Mouse (Mus musculus): ENCODE data around the gene Tarbp1.

The Tarbp1 gene

DNA sequence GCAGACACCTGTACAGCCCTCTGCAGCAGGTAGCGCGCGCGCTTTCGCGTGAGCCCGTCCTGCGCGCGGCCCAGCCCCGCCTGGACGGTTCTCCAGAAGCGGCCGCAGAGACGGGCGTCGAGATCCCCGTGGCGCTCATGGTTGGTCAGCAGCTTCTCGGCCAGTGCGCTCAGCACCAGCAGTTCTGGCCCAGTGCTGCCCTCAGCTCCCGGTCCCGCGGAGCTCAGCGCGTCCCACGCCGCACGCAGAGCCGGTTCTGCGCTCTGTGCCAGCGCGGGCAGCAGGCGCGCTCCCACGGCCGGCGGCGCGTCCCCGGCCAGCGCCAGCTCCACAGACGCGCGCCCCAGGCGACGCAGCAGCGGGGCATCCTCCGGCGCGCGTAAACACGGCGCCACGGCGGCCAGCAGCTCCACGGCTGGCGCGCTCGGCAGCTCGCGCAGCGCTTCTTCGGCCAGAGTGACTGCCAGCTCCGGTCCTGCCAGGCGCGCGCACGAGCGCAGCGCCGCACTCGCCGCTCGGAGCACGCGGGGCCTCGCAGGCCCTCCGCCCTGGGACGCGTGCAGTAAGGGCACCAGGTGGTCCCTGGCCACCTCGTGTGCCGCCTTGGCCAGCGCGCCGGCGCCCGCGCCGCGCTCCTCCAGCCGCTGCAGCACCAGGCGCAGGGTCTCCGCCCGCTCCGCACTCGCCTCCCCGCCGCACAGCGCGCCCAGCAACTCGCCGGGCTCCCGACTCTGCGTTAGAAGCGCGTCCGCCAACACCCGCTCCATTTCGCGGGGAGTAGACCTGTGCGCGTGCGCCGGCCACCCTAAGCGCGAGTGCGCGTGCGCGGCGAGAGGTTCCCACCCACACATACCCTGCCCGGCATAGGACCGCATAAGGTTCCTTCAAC is at the start of gene Tarbp1:
Gene Tarbp1, minus strand, starts transcription at position 767 of the 889 bp plus-strand sequence.
- DNase-seq (ENCODE audit: low spot score) = peak; percentile 83

DNA sequence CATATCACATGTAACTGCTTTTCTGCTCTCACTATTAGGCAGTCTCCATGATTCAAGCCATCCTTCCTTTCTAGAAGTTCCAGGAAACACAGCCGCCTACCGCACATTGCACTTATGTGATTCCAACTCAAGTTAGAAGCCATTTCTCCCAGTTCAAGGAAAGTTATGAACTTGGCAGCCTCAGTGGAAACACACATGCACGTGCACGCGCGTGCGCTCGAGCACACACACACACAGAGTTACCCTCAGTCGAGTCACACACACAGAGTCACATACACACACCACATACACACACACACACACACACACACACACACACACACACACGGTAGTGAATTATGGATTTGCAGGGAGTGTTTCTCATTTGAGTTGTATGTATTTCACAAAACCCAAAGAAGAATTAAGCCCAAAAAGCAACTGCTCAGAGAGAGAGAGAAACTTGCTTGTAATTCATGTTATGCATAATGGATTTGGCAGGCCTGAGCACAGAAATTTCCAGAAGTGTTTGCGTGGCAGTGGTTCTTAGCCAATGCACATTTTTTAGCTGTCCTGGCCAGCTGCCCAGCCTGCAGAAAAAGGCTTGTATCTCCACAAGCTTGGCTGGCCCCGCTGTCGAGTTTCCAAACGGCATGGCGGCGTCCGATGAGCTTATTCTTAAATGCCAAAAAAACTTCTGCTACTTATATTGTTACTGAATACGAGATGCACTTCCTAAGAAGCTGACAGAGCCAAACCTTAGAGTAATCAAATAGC is 49.5 kb upstream of the Tarbp1 start:
- DNase-seq (ENCODE audit: low spot score) = peak; percentile 79

DNA sequence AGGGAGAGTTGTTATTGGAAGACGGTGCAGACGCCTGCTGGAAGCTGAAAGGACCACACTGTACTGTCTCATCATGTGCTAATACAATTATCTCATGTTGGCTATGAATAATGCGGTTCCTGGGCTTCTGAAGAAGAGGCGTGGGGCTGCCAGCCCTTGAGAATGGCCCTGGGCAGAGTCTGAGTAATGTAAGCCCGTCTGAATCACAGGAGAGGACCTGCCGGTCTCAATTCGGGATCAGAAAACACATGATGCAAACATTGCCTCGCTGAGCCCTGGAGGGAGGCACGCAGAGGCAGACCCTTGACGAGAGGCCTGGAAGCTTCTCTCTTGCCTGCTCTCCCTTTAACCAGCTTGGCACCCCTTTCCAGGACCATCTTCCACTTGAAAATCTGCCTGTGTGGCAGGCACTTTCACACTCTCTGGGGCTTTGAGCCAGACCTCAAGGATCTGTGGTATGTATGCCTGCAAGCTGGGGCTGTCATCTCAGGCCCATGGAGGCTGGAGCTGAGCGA is 48.3 kb upstream of the Tarbp1 start:
- peak; percentile 50 for DNase-seq (ENCODE audit: low spot score)

DNA sequence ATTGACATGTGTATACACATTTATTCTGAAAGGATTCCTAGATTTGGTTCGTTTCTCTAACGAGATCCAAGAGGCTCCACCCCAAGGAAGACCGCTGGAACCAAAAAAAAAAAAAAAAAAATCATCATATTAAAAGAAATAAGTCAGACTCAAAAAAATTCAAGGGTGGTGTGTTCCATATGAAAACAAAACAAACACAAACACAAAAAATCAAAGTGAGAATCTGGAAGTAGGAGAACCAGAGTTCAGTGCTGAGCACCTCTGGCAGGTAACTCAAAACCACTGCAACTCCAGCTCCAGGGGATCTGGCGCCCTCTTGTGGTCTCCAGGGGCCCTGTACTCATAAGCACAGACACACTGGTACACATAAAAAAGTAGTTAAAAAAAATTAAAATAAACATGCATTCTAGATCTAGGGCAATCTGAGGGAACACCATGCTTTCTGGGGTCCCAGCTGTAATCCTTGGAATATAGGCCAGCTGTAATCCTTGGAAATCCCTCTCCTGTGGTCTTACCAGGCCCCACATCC is 44.6 kb upstream of the Tarbp1 start:
- no peak for DNase-seq (ENCODE audit: low spot score)

DNA sequence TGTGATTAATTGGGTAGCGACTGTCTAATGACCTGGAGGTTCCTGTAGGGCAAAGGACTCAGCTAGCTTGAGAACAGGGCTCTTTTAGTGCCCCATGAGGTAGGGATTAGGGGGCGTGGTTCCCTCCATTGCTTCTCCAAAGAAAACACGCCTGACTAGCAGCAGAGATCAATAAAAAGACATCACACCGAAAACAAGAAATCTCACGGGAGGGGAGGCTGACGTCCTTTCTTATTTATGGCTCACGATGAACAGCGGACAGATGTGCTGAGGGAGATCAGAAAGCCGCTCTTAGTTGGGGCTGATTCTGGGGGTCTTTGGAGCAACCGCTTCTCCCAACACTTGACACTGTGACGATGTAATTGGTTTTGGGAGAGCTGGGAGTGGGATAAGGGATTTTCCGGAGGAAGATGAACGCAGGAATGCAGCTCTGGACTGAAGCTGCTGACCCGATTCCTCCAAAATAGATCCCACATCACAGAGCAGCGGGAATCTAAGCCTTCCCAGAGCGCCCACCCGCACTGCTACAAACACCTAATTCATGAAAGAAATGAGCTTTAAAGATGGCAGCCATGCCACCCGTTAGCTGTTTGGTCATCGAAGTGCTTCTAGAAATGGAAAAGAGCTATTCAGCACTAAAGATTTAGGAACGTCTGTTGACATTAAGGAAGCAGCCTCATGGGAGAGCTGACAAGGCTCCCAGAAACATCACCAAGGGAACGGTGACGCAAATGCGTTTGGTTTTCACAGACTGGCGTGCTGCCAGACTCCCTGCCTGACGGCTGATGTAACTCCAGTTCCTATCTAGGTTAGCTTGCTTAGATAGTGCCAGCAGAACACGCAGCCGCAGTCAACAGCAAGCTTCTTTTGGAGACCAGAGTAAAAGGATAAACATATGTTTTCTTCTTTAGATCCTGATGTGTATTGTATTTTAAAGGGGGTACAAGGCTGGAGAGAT is 42.0 kb upstream of the Tarbp1 start:
- DNase-seq (ENCODE audit: low spot score) = peak; percentile 94

DNA sequence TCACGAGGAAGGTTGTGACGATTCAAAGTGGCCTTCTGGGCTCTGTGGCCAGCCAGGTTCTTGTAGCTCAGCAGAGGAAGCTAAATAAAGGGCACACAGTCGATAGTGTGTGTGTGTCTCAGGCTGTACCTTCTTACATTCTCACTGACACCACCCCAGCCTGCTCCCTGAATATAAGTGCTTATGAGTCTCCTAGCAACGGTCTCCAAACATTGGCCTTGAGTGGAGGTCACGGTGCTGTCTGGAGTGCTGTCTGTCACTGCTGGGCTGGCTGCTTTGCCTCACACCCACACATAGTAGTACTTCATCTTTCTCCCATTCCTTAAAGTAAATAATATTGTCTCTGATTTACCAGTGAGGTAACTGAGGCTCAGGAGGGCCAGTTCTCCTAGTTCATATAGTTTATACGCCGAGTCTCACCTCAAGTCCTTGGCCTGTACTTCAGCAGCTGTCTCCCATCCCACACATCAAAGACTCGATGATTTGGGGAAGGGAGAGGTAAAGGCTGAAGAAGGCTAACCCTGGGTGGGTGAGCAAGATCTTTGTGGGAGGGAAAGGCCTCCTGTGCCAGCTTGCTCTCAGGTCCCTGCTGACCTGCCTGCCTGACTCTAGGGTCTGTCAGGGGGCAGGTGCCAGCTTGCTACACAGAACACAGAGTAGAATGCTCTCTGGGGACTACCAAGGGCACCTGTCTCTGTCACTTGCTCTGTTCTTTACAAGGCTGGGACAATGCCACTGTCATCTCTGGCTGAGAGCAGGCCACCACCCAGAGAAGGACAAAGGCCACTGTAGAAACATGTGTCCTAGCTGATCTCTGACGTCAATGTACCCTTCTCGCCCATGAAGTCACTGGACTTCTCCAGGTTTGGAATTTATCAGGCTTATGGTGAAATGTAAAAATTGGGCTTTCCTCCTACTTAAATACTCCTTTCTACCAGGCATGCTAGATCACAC is 39.4 kb upstream of the Tarbp1 start:
- DNase-seq (ENCODE audit: low spot score) = peak; percentile 68

DNA sequence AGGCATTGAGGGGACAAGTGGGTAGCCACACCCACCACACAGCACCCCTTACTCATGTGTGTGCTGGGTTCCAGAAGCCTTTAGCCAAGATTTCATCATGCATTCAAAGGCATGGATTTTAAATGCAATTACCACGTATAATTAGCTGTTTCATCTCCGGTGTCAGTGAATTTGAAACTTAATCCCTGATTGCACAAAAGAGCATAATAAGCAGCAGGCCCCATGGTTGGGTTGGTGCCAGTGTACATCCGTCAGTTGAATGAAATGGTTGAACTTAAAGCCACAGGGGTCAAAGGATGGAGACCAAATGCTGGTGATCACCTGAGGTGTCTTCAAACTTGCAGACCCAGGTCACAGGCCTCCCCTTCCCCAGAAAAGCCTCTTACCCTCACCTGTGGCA is 36.0 kb upstream of the Tarbp1 start:
- DNase-seq (ENCODE audit: low spot score) = no peak

DNA sequence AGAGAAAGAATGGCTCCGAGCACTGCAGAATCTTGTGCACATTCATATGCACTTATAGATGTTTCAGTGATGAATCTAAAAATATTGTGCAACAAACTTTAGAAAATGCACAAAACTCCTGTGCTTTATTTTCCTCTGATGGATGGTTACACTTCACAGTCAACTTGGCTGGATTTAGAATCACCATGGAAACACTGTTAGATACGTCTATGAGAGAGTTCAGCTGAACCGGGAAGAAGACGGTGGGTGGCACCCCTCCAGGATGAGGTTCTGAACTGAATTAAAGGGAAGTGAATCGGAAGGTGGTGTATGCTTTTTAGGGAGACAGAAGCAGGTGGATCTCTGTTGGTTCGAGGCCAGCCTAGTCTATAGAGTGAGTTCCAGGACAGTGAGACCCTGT is 34.8 kb upstream of the Tarbp1 start:
- no peak for DNase-seq (ENCODE audit: low spot score)

DNA sequence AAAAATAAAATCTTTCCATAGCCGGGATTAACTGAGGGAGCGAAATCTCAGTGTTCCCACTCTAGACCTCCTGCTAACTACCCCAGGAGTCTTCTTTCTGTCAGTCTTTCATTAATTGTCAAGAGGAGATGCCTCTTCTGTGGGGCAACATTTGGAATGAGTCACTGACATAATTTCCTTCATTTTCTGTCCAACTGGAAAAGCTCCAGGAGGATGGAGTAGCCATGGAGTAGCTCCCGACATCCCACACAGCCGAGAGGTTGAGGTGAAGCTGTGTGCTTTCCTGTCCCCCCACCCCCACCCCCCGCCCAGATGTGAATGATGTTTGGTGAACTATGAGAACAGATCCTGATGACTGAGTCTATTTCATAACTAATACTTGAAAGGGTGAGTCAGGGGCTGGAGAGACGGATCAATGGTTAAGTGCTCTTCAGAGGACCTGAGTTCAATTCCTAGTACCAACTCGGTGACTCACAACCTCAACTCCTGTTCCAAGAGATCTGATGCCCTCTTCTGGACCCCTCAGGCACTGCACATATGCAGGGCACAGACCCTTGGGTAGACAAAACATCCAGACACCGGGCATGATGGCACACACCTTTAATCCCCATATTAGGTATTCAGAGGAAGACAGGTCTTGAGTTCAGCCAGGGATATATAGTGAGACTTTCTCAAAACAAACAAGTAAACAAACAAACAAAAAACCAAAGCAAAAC is 34.2 kb upstream of the Tarbp1 start:
- DNase-seq (ENCODE audit: low spot score) = no peak

DNA sequence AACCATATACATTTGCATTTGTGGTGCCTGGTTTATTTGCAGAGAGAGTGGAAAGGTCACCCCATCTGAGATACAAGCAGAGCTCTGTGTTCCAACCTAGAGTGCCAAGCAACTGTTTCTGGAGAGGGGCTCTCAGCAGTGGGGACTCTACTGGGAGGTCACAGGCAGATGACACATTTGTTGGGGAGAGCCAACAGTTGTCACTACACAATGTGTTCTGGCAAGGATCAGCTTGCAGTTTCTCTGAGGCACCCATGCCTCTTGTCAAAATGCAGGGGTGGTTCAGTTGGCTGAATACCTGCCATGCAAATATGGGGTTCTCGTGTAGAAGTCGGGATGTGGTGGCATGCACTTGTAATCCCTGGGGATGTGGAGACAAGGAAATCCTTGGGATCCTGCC is 33.4 kb upstream of the Tarbp1 start:
- no peak for DNase-seq (ENCODE audit: low spot score)

DNA sequence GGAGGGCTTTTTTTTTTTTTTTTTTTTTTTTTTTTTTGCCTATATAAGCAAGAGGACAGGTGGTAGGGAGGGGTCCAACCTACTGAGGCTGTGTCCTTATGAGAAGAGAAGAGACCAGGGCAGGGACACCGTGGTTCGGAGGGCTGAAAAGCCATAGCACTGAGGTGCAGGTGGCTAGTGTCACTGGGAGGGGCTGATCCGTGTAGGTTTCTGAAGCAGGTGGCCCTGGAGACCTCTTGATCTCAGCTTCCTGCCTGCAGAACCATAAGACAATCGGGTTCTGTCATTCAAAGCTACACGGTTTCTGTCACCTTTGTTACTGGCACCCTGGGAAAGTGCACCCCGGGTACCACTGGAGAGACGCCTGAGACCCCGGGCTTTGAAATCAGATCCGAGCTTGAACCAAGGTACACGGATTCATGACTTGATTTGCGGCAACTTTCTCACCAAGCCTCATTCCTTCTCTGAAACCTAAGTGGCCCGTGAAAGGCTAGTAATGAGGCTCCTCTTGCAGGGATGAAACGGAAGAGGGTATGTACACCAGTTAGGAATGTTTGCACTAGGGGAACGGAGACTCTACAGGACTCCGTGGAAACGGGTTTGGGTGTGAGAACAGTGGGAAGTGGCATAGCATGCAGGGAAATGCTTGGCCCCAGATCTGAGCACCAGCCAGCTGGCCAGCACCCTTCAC is 29.8 kb upstream of the Tarbp1 start:
- no peak for DNase-seq (ENCODE audit: low spot score)

DNA sequence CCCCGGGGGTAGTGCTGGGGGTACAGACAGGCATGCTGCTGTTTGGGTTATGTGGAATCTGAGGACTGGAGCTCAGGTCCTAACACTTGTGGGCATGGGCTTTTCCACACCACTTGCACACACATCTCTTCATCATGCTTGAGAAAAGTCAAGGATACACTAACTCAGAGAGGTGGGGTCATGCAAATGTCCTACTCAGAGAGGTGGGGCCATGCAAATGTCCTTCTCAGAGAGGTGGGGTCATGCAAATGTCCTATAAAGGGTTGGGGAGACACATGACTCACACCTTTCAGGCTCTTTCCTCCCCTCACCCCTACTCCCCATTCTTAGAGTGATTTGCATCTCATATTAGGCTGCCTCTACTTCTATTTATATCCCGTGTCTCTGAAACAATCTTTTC is 27.9 kb upstream of the Tarbp1 start:
- no peak for DNase-seq (ENCODE audit: low spot score)

DNA sequence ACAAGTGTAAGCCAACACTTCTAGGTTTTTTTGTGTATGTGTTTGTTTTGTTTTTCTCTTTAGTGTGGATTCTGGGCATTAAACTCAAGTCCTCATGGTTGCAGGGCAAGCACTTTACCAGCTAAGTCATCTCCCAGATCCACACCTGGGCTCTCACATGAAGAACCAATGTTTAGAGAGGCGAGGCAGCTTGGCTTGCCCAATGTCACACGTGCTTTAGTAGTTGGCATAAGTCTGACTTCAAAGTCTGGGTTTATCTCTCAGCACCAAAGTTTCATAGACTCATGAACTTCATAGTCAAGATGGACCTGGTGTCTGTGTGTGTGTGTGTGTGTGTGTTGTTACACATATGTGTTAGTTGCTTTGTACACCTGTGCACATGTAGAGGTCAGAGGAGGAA is 24.5 kb upstream of the Tarbp1 start:
- no peak for DNase-seq (ENCODE audit: low spot score)

DNA sequence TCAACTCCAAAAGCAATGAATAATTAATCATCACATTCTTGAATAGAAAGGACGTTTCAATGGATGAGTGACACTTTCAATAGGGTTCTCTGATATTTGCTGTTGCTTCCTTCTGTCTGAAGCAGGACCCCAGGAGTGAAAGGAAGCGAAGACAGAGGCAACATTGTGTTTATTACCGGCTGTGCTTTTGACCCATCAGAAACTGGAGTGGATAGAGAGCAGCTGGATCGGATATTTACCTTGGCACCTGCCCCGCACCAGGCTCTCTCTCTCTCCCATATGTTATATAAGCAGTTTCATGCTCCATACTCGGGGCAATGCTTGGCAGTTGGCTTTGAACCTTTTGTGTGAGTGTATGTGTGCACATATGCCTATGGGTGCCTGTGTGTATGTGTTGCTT is 23.6 kb upstream of the Tarbp1 start:
- DNase-seq (ENCODE audit: low spot score) = no peak

DNA sequence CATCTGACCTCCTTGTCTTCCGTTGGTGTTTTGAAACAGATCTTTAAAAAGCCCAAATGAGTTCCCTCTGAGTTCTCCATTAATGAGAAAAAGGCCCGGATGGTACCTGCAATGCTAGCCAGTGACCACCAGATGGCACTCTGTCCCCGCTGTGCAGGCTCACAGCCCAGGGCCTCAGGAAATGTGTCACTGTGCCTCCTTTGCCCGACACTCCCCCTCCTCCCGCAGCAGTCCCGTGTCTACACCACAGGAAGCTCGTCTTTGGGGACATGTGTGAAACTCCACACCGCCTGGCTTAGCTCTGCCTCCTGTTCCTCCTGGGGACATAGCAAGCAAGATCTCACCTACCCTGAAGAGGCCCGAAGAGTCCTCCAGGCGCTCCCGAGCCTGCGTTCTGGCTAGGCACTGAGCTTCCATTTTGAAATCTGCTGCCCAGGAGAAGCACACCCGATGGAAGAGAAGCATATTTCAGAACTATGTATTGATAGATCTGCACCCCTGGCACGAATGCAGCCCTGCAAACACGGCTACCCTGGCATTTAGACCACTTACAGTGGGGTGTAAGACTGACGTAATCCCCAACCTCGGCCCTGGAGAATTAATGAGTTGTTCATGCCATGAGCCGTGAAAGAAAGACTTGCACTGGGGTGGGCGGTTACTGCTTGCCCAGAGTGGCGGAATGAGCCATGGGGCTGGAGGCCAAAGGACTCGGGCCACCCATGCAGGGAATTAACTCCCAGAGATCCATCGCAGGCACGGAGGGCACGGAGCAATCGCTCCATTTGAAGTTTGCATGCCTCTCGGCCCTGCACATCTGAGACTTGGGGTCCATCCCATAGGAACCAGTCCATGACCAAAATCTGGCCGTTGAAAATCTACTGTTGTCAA is 22.9 kb upstream of the Tarbp1 start:
- DNase-seq (ENCODE audit: low spot score) = peak; percentile 79

DNA sequence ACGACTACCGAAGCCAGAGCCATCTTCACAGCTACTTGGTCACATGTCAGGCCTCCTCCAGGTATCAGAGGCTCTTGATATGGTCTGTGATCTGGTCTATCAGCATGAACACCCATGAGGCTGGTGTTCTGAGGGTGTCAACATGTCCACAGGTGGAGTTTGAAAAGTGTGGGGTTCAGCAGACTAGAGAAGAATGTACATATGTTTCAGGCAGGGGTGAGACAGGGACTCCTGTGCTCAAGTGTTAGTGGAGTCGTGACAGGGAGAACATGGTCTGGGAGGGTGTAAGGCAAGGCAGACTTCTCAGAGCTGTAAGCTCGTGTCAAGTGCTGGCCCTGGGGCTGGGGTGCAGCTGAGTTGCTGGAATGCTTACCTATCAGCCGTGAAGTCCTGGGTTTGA is 22.1 kb upstream of the Tarbp1 start:
- no peak for DNase-seq (ENCODE audit: low spot score)

DNA sequence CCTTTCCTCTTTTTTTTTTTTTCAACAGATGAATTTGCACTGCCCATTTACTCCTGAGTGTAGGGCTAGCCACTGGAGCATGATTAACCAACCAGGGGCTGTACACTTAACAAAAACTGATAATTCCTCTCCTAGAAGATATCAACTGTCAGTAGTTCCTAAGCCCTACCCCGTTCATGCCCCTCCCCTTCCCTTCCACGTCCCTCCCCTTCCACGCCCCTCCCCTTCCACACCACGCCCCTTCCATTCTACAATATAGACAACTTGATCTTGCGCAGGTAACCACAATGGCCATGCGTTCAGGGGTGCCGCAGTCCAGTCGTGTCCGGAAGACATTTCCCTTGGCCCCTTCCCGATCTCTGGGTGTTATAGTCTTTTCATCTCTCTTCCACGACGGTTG is 20.6 kb upstream of the Tarbp1 start:
- DNase-seq (ENCODE audit: low spot score) = no peak

Measured in ovary, adult 18-20 months (tissue).